Mouse (Mus musculus) liver, postnatal 0 days (tissue): ENCODE data around the gene Fanca.

Source experiments
- CTCF ChIP-seq: sonication (generic); IDR thresholded peaks from 2 replicates; pipeline ENCODE4 v1.5.1; 2016; ENCODE audit warnings: antibody characterized with exemption, low read depth
- EP300 ChIP-seq: IDR thresholded peaks from 2 replicates; pipeline ENCODE4 v1.6.1; 2016; ENCODE audit warnings: antibody characterized with exemption, low read depth, mild to moderate bottlenecking

DNA sequence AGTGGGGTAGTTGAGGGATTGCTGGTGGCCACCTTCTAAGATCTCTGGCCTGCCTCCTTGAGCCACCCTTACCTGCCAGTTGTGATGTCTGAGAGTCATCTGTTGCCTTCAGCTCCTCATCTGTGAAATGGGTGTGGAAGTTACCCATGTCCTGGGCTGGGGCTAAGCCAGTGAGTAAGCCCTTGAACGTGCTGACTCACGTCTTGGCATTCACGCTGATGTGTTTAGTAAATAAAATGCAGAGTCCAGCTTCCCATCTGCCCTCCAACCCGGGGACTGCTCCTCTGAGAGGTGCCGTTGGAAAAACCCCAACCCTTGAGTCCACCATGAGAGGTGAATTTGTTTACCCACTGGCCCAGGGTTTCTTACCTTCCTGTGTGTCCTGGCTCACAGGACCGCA lies 27.5 kb upstream of the Fanca start:
- TF ChIP-seq CTCF (no peak), EP300 (no peak)
